Mouse (Mus musculus) frontal cortex, adult (tissue): ENCODE data around the gene Mpzl3.
A peak's percentile ranks its signal among the peaks of the same experiment; 100 is the strongest.
"Not testable (repeated sequence)": the region's sequence is repeated elsewhere in the genome, so short reads cannot be mapped to it uniquely, and the experiment has no call there.

ENCODE experiments used
- ATAC-seq: cut with Nextera tagmentation; 2 replicates; pipeline ENCODE4 v1.9.2; 2017; ENCODE audit warnings: mild to moderate bottlenecking, moderate library complexity, mixed read lengths; ENCODE audit not compliant: low TSS enrichment

The Mpzl3 gene

GRCm38 (mm10) chr9:45055082-45055713 is at the start of gene Mpzl3:
Mpzl3 (plus strand) TSS chr9:45055186.
- ATAC-seq: peak; percentile 95

- no peak for ATAC-seq
Observed at GRCm38 (mm10) chr9:45007404-45007803, 47.6 kb upstream of the Mpzl3 start.

- no peak for ATAC-seq
Observed at GRCm38 (mm10) chr9:45008342-45008741, 46.6 kb upstream of the Mpzl3 start.

- ATAC-seq: no peak
Observed at GRCm38 (mm10) chr9:45009180-45010078, 45.6 kb upstream of the Mpzl3 start, which contains the start of gene Cd3e. Cd3e (minus strand) TSS chr9:45009627.

- no peak for ATAC-seq
Observed at GRCm38 (mm10) chr9:45010461-45010860, 44.5 kb upstream of the Mpzl3 start.

- ATAC-seq: no peak
Observed at GRCm38 (mm10) chr9:45011291-45011690, 43.7 kb upstream of the Mpzl3 start.

GRCm38 (mm10) chr9:45014879-45015278 is 40.1 kb upstream of the Mpzl3 start:
- ATAC-seq: no peak

- ATAC-seq: no peak
Observed at GRCm38 (mm10) chr9:45015841-45016240, 39.1 kb upstream of the Mpzl3 start.

GRCm38 (mm10) chr9:45018031-45018430 is 37.0 kb upstream of the Mpzl3 start:
- peak; percentile 76 for ATAC-seq

GRCm38 (mm10) chr9:45022800-45023199 is 32.2 kb upstream of the Mpzl3 start:
- ATAC-seq: peak; percentile 57; the same call in 1 of the 2 replicates

GRCm38 (mm10) chr9:45023638-45024037 is 31.3 kb upstream of the Mpzl3 start:
- ATAC-seq: no peak

- ATAC-seq: no peak
Observed at GRCm38 (mm10) chr9:45024187-45024586, 30.8 kb upstream of the Mpzl3 start.

GRCm38 (mm10) chr9:45027376-45027775 is 27.6 kb upstream of the Mpzl3 start:
- no peak for ATAC-seq

GRCm38 (mm10) chr9:45030341-45030740 is 24.6 kb upstream of the Mpzl3 start:
- no peak for ATAC-seq

- no peak for ATAC-seq
Observed at GRCm38 (mm10) chr9:45032261-45032660, 22.7 kb upstream of the Mpzl3 start.

- ATAC-seq: no peak
Observed at GRCm38 (mm10) chr9:45034526-45034925, 20.5 kb upstream of the Mpzl3 start.

- ATAC-seq: not testable (repeated sequence)
Observed at GRCm38 (mm10) chr9:45037803-45038202, 17.2 kb upstream of the Mpzl3 start.

GRCm38 (mm10) chr9:45039499-45039898 is 15.5 kb upstream of the Mpzl3 start, which contains the start of gene Mpzl2:
Mpzl2 (plus strand) TSS chr9:45039799.
- no peak for ATAC-seq

- ATAC-seq: no peak
Observed at GRCm38 (mm10) chr9:45040066-45040845, 14.7 kb upstream of the Mpzl3 start.

GRCm38 (mm10) chr9:45041131-45041838 is 13.7 kb upstream of the Mpzl3 start:
- ATAC-seq: no peak

- ATAC-seq: no peak
Observed at GRCm38 (mm10) chr9:45042056-45042720, 12.8 kb upstream of the Mpzl3 start.
